Mouse (Mus musculus) regulatory T cell (primary cell): Measurements from ENCODE around the gene Myom3.

Experiments
- in situ Hi-C: fragments of 300-600 bp; cut with MboI, MseI; formaldehyde crosslinking; loops from one replicate; pipeline ENCODE4 v1.15.1; 2025; ENCODE audit warnings: high pct_unique_total_duplicates

Myom3 gene

DNA sequence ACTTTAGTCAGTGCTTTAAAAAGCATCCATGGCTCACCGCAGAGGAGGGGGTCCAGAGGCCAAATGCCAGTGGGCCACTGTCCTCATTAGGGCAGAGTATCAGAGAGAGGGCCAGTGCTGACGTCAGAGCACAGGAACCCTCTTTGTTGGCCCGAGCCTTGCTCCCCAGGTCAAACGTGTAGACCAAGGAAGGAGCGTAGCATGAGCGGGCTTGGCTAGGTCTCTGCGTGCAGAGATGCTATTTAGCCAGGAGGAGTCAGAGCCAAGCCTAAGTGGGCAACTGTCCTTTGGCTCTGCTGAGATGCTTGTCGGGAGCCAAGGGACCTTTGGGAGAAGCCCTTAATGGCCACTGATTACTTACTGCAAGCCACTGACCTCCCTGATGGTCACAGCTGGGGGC lies 1.5 kb downstream of the Myom3 start:
- in situ Hi-C loops: no loop called here

GRCm38 (mm10) chr4:135761569-135761968 lies 2.1 kb downstream of the Myom3 start:
- in situ Hi-C loops: no loop called here

GRCm38 (mm10) chr4:135762251-135762906 lies 2.9 kb downstream of the Myom3 start:
- in situ Hi-C loops: no loop called here

DNA sequence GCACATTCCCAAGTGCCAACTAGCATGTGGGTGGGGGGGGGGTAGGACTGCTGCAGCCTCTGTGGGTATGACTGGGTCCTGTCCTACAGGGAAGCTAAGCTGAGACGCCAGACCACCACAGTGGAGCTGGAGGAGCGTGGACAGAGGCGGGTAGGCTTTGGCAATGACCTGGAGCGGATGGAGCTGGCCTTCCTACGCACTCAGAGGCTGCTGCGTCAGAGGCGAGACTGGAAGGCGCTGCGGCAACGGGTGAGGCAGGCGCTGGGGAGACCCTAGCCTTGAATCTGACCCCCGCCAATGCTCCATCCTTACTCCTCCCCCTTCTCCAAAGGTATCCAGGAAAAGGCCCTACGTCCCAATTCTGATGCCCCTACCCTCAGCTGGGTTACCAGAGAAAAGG lies 5.2 kb downstream of the Myom3 start:
- in situ Hi-C loops: no loop called here

DNA sequence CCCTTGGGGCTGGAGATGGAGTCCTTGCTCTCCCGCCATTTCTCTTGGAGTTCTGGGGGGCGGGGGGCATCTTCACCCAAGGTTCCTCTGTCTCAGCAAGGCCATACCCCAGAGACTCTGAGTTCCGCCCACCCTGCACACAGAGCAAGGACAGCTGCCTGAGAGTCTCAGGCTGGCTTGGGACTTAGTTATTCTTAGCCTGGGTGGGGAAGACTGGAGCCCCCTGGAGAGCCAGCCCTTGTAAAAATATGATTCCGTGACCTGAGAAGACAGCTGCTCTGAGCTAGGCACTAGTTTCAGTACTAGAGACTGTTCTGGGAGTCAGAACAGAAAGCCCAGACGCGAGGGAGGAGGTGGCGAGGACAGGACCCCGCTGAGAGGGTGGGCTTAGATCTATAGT lies 6.2 kb downstream of the Myom3 start:
- in situ Hi-C loops: no loop called here

GRCm38 (mm10) chr4:135766976-135767375 lies 7.5 kb downstream of the Myom3 start:
- in situ Hi-C loops: no loop called here

DNA sequence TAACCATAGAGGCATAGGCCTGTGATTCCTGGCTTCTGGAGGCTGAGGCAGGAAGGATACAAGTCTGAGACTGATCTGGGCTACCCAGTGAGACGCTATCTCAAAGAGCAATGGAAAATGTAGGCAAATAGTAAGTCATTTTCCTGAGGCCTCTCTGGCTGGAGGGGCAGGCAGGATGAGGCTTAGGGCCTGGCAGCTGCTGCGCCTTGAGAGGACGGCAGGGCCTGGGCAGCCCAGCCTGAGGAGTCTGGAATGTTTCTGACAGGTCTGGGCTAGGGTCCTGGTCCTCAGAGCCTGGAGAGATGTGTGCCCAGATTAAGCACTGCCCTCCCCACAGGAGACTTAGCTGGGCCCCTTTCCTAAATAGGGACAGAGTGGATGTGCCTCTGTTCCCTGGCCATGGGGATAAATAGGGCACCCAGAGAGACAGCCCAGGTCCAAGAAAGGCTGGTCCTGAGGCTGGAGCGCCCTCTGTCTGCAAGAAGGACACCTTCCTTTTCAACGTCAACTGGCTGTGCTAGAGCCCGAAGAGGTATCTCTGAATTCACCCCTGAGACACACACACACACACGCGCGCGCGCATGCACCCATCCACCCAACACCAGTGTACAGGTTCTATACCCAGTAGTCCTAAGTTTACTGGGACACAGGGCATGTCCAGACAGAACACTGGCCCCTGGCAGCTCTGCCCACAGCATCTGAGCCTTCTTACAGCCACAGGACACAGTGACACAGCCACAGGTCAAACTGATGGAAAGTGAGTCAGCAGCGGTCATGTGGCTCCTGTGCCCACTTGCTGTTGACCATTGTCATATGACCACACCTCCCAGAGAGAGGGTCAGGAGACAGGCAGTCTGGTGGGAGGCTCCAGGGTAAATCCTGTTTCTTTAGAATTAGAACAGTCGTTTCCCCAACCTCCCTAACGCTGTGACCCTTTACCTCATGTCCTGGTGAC lies 9.3 kb downstream of the Myom3 start:
- in situ Hi-C loops: no loop called here

- in situ Hi-C loops: no loop called here
Observed at GRCm38 (mm10) chr4:135770611-135771305, 11.2 kb downstream of the Myom3 start.

- in situ Hi-C loops: no loop called here
Observed at GRCm38 (mm10) chr4:135771592-135771991, 12.1 kb downstream of the Myom3 start.

GRCm38 (mm10) chr4:135772671-135773070 lies 13.2 kb downstream of the Myom3 start:
- in situ Hi-C loops: no loop called here

DNA sequence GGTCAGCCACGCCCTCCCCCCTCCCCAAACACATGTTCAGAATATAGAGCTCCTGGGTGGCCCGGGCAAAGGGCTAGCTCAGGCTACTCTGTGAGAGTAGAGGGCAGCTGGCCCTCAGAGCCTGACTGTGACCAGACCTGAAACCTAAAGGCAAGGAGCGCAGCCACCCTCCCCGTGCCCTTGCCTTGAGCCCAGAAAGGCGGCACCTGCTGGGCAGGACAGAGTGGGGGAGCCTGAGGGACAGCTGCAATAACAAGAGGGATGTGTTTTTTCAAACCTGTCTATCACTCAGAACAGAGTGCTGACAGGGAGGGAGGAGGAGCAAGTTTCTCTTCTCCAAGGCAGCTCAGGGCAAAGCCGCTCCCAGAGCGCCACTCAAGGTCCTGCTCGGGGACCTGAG lies 15.0 kb downstream of the Myom3 start:
- in situ Hi-C loops: no loop called here

DNA sequence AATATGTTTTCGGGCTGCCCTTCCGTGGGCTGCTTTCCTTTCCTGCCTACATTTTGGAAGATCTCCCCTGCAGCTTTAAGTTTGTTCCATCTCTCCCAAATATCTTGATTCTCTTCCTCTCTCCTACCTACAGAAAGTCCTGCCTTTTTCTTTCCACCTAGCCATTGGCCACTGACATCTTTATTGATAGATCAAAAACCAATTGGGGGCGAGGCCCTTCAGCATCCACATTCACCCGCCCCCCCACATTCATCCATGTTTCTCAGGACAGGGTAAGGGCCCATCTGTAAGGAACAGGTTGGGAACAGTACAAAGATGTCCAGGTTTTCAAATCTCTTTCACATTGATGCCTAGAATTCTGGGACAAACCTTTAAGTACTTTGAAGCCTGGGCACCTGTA lies 17.3 kb downstream of the Myom3 start:
- in situ Hi-C loops: no loop called here

- in situ Hi-C loops: no loop called here
Observed at GRCm38 (mm10) chr4:135779661-135780060, 20.1 kb downstream of the Myom3 start.

- in situ Hi-C loops: no loop called here
Observed at GRCm38 (mm10) chr4:135780255-135780654, 20.7 kb downstream of the Myom3 start.

GRCm38 (mm10) chr4:135781304-135781703 lies 21.8 kb downstream of the Myom3 start:
- in situ Hi-C loops: no loop called here

DNA sequence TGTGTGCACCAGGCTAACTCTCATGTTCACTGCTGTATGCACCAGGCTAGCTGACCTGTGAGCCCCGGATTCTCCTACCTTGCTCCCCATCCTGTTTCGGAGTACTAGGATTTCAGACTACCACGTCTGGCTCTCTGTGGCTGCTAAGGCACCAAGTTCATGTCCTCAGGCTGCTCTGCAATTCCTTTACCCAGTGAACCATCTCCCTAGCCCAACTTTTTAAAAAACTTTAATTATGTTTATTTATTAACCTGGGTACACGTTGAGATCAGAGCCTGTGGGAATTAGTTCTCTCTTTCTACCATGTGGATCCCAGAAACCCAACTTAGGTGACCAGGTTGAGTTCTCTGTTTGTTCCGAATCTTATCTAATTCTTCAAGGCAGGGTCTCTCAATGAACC lies 27.1 kb downstream of the Myom3 start:
- in situ Hi-C loops: no loop called here

GRCm38 (mm10) chr4:135787271-135787670 lies 27.8 kb downstream of the Myom3 start:
- in situ Hi-C loops: no loop called here

DNA sequence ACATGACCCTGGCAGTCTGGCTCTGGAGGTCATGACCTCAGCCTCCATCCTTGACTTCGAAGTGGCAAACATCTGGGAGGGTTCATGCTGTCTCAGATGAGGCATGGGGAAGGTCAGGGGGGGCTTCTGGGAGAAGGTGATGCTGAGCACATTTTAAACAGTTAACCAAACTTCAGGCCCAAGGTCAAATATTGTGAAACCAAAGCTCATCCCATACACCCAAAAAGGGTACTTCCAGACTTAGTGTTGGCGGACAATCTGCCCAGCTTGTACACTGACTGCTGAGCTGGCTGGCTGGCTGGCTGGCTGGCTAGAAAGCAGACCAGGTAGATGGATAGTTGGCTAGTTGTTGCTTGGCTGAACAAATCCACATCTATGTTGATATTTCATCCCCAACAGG lies 29.6 kb downstream of the Myom3 start:
- in situ Hi-C loops: no loop called here

- in situ Hi-C loops: no loop called here
Observed at GRCm38 (mm10) chr4:135792821-135793220, 33.3 kb downstream of the Myom3 start.

- in situ Hi-C loops: no loop called here
Observed at GRCm38 (mm10) chr4:135797931-135798330, 38.4 kb downstream of the Myom3 start.

DNA sequence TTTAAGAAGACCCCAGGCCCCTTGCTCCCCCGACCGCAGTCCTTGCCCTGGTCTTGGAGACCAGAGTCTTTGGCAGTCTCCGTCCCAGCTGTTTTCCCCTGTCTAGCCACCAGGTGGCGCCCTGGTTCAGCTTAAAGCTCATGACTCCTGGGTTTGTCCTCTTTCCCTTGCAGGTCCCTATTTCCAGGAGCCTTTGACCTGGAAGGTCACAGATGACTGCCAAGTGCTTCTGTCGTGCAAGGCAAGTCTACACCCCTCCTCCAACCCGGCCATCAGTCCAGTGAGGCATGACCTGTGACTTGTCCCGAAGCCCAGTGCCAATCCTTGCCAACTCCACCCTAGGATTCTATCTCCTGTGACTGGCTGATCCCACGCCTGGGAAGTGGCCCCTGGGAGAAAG lies 42.0 kb downstream of the Myom3 start:
- in situ Hi-C loops: loop anchor here (5.0 kb wide), 1 partner anchor 101 kb away; no protein-coding TSS in a partner anchor

DNA sequence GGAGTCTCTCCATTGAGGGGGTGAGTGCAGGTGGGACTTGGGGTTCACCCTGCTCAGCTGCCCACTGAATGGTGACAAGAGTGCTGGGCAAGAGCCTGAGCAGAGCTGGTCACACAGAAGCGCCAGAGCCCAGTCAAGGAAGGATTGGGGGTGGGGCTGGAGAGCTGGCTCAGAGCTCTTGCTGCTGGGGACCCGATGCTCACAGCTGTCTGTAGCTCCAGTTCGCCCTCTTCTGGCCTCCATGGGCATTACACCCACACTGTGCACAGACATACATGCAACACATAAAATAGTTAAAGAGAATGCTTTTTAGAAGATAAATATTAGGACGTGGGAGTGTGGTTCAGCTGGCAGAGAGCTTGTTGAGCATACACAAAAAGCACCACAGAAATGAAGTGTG lies 43.8 kb downstream of the Myom3 start:
- in situ Hi-C loops: loop anchor here (5.0 kb wide), 1 partner anchor 99 kb away; no protein-coding TSS in a partner anchor
